Mouse (Mus musculus): ENCODE data around the gene Ap3d1.

Ap3d1 gene

DNA sequence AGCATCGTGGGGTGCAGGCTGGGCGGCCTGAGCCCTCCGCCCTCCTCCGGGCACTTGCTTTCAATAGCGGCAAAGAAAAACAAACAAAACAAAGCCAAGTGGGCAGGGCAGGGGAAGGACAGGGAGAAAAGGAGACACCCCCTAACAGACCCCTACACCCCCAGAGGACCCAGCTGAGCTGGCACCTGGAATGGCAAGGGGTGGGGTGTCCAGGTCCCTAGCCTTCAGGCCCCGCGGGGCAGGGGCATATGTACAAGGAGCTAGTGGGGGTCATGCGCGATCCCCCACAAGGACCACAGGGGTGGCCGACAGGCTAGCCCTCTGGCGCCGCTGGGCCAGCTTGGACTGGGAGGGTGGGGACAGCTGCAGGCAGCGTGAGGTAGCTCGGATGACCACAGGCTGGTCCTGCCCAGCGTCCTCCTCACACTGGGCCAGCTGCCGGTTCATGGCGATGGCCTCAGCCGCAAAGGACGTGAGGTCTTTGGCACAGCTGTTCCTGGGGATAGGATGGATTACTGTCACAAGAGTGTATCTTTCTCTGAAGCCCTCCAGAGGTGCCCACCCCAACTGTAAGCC, 75.1 kb downstream of the Ap3d1 start:
- no peak for DNase-seq (ENCODE audit: low read depth, low spot score)

DNA sequence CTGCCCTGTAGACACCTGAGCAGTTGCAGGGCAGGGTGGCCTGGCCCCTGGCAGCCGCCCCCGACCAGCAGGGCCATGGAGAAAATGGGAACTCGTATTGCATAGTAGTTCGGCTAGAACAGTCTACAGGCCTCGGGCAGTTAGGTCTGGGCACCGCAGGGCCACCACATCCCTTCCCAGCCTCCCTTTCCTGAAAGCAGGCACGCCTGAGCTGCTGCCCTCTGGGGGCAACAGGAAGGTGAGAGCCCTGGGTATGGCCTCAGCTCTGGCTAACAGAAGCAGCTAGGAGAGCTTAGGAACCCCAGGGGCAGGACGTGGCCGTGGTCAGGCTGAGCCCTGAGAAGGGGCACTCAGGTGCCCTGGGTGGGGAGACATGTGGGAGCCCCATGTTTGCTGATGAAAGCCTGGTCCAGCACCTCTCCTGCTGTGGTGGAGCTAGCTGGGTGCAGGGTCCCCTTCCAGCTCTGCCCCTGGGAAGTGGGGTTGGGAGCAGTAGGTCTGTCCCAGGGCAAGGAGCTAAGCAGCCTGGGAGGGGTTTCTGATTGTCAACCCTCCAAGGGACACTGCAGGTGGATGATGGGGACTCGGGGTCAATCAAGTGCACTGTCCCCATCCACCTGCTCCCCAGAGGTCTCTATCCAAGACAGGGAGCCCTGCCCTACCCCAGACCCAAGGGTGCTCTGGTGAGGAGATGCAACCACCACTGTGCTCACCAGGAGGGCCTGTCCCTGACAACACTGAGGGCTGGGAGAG, 75.9 kb downstream of the Ap3d1 start:
- DNase-seq (ENCODE audit: low read depth, low spot score): no peak

DNA sequence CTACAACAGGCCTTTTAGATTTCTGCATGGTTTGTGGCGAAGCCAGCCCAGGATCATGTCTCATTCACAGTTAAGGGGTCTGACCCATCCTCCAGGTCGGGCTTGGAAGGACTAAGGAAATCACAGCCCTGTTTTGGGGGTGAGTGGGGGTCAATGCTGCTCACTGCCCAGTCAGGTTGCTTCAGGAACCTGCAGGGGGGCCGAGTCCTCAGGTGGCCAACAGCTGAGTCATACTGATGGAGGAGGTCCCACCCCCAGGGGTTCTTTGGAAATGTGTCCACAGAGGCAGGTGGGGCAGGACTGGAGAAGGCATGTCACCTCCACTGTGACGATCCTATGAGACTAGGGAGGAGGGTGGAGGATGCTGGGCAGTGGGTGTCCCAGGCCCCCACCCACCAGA, 76.6 kb downstream of the Ap3d1 start:
- DNase-seq (ENCODE audit: low read depth, low spot score): no peak

GRCm38 (mm10) chr10:80665016-80665380, 77.1 kb downstream of the Ap3d1 start:
- DNase-seq (ENCODE audit: low read depth, low spot score): peak; percentile 52

DNA sequence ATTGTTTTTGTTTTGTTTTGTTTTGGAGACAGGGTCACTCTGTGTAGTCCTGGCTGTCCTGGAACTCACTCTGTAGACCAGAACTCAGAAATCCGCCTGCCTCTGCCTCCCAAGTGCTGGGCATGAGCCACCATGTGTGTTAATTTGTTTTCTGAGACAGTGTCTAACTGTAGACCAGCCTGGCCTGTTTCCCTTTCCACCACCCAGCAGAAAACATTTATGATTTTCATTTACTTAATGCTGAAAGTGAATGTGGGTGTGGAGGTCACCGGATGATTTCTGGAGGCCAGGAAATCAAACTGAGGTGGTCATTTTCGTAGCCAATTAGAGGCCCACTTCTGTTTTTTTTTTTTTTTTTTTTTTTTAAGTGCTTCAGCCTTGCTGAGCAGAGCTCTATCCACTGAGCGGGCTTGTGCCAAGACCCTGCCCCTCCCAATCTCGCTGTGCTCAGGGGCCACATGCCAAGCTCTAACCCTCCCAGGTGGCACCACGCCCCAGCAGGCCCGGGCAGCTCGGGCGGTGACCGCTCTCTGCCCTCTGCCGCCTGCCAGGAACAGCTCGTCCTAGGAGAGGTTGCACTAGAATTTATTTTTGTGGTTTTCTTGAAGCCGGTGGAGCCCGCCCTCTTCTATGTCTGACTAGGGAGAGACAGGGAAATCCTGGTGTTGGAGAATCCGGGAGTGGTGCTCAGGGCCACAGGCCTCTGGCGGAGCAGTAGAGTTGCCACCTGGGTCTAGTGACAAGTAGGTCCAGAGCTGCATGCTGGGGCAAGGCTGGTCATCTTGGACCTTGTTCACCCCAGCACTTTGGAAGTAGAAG, 77.7 kb downstream of the Ap3d1 start:
- peak; percentile 71 for DNase-seq (ENCODE audit: low read depth, low spot score)

DNA sequence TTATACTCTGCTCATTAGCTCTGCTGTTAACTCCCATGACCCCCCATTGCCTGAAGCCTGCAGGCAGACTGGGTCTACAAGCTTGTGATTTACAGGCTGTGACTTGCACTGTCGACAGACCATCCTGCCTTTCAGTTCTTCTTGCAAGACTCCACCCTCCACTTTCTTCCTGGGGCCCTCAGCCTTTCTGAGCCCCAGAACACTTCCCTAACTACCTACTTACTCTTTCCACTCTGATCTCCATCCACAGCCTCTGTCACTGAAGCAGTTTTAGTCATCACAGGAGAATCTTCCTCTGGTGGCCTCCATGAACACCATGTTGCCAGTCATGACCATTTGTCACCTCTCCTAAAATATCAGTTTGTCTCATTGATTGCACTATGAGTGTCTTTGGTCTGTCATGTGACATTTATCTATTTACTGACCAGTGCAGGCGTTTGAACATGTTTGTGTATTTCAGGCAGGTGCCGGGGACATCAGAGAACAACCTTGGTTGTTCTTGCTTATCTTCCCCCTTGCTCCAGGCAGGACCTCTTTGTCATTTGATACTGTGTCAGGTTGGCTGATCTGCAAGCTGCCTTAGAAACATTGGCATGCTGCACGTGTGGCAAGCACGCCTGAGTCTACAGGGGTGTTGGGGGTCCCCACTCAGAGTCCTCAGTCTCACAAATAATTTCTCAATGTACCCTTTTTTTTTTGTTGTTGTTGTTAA, 78.4 kb downstream of the Ap3d1 start:
- DNase-seq (ENCODE audit: low read depth, low spot score): no peak

DNA sequence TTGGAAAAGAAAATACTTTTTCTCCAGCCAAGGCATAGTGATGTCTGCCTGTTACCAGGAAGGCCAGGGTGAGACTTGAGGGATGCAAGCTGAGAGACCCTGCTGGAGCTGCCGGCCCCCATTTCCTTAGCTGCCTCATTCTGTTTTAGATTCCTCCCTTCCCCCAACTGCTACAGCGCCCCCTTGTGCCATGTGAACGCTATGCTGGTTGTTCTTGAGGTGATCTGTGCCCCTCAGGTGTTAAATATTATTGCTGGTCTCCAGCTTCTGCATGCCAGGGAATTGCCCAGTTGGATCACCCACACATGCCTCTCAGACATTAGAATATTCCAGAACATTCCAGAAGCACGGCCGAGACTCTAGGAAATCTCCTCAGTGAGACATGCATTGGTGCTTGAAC, 80.9 kb downstream of the Ap3d1 start:
- peak; percentile 55 for DNase-seq (ENCODE audit: low read depth, low spot score)

DNA sequence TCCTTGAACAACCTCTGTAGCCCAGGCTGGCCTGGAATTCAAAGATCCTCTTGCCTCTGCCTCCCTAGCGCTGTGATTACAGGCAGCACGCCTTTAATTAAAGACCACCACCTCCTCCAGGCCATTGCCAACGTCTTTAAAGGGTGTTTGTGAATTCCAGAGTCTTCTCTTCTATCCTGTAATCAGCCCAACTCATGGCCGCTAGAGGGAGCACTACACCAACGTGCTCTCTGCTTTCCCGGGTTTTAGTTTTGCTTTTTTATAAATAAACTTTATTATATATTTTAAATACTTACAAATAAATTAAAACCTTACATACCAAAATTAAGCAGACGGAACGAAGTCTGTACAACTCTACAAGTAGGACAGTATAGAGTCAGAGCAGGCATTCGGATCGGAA, 82.9 kb downstream of the Ap3d1 start:
- DNase-seq (ENCODE audit: low read depth, low spot score): peak; percentile 87

GRCm38 (mm10) chr10:80658841-80659202, 83.2 kb downstream of the Ap3d1 start:
- DNase-seq (ENCODE audit: low read depth, low spot score): peak; percentile 74

- peak; percentile 64 for DNase-seq (ENCODE audit: low read depth, low spot score)
Measured at GRCm38 (mm10) chr10:80658194-80658840, 83.7 kb downstream of the Ap3d1 start.

All from brain, adult 2 months (tissue).